Mouse (Mus musculus): ENCODE data around the gene Chtop. TPM values are rescaled to one million over a fixed set of nuclear protein-coding genes. Genes with fewer than 3 reads are reported as not detected.

Chtop gene
- total and polyA plus RNA-seq, 2 experiments from 2014 or later, result 85.1 to 117 TPM

DNA sequence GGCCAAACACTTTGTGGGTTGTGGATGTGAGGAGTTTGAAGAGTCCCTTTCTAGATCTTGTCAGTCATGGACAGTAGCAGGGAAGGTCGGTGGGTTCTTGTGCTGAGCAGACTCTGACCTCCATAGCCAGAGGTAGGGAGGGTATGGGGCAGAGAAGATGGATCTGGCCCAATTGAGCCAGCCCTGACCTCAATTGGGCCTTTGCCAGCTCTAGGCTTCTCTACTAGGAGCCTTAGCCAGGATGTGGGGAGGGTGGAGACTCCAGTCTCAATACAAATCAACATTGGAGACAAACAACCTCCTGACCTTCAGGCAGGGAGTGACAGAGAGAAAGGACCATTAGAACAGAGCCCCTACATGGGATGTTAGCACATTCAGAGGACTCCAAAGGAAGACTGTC lies 5.9 kb upstream of the Chtop start:
- H3K4me2 ChIP-seq (ENCODE audit: low read depth, low read length), result peak overlapping the region; percentile 82
- H3K9ac ChIP-seq (replicated peaks; ENCODE audit: low read depth, low read length), result peak overlapping the region; percentile 68
- no peak for ATAC-seq (ENCODE audit: insufficient read depth, low read depth)
- H3K4me3 ChIP-seq (ENCODE audit: low read depth, low read length), result peak overlapping the region; percentile 65
- peak overlapping the region; percentile 88 for H3K27ac ChIP-seq (ENCODE audit: low read depth)
- H3K36me3 ChIP-seq (replicated peaks; ENCODE audit: control insufficient read depth, insufficient read depth, low read length), result peaks cover 7% of the 10 kb centered on the region; the same call in 1 of the 2 replicates
- no peaks in the 10 kb centered on the region for H3K27me3 ChIP-seq (ENCODE audit: control insufficient read depth, insufficient read depth, low read length)
- TF ChIP-seq CTCF (IDR thresholded peaks at IDR 0.05; ENCODE audit: low read depth) (no peak), EP300 (IDR thresholded peaks at IDR 0.05; ENCODE audit: low read depth) (no peak)
- peaks cover 30% of the 10 kb centered on the region for H3K4me1 ChIP-seq (ENCODE audit: control insufficient read depth, insufficient read depth)
- no peaks in the 10 kb centered on the region for H3K9me3 ChIP-seq (replicated peaks; ENCODE audit: control insufficient read depth, low read length)
- WGBS, result 26% methylated on average over 1 of the region's 1 CpGs
- DNase-seq (ENCODE audit: low spot score), result no peak

- peak; percentile 83 for ATAC-seq (ENCODE audit: insufficient read depth, low read depth)
These were observed 5.4 kb upstream of the Chtop start for GRCm38 (mm10) chr3:90514691-90515090.

DNA sequence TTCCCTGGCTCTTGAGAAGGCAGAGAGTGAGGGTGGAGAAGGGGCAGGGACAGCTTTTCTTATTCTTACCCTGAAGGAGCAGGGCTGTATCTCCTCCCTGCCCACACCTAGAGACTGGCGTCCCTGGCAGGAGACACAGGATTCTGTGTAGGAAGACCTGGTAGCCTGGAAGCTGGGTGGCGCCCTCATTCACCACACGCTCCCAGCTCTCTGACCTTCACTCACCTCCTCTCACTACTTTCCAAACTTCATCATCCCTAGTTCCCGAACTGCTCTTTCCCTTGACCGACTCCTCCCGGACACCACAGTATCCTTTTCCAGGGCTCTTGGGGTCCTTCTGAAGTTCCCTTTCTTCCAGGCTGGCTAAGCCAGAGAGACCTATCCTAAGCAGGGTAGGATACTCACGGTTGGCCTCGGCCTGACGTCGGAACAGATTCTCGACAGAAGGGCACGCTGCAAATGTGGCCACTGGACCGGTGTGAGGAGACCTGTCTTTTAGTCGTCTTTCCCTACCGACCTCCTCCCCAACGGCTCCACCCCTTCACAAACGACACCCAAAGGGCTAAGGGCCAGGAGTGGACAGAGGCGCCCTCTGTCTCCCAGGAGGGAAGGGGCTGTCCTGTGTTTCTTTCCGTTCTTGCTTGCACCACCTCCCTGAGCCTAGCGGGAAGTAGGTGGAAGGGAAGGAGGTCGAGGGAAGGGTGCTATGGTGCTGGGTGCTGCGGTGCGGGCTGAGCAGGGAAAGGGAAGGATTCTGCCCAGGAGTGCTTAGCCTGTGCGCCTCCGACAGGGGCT lies 4.7 kb upstream of the Chtop start, which contains the start of the genes S100a1 and S100a13:
Gene S100a1 (minus strand): TSS at position 597 of the 795 bp plus-strand sequence.
Gene S100a13 (plus strand): TSS at position 640 of the 795 bp plus-strand sequence.
- H3K4me3 ChIP-seq (ENCODE audit: low read depth, low read length), result peak within 1 kb of the TSS; percentile 65
- DNase-seq (ENCODE audit: low spot score) (peak; percentile 80), ATAC-seq (ENCODE audit: insufficient read depth, low read depth) (peak; percentile 75)
- H3K4me1 ChIP-seq (ENCODE audit: control insufficient read depth, insufficient read depth), result peaks cover 30% of the 10 kb centered on the region
- peak within 1 kb of the TSS; percentile 82 for H3K4me2 ChIP-seq (ENCODE audit: low read depth, low read length)
- H3K27ac ChIP-seq (ENCODE audit: low read depth), result peak within 1 kb of the TSS; percentile 88
- H3K9me3 ChIP-seq (replicated peaks; ENCODE audit: control insufficient read depth, low read length), result no peaks in the 10 kb centered on the region
- H3K36me3 ChIP-seq (replicated peaks; ENCODE audit: control insufficient read depth, insufficient read depth, low read length), result 0 out of 2 replicates have a peak, but pooled peaks cover 7% of the 10 kb centered on the region
- no peaks in the 10 kb centered on the region for H3K27me3 ChIP-seq (ENCODE audit: control insufficient read depth, insufficient read depth, low read length)
- H3K9ac ChIP-seq (replicated peaks; ENCODE audit: low read depth, low read length), result peak within 1 kb of the TSS; percentile 68
- TF ChIP-seq CTCF (IDR thresholded peaks at IDR 0.05; ENCODE audit: low read depth), result peak; percentile 53
- TF ChIP-seq EP300 (IDR thresholded peaks at IDR 0.05; ENCODE audit: low read depth), result no peak
- WGBS, result 3% methylated on average over 24 of the region's 25 CpGs

More at GRCm38 (mm10) chr3:90514691-90515090, 5.4 kb upstream of the Chtop start:
- H3K27ac ChIP-seq (ENCODE audit: low read depth), result peak overlapping the region; percentile 88
- peak overlapping the region; percentile 82 for H3K4me2 ChIP-seq (ENCODE audit: low read depth, low read length)
- H3K4me1 ChIP-seq (ENCODE audit: control insufficient read depth, insufficient read depth), result peaks cover 30% of the 10 kb centered on the region
- H3K9ac ChIP-seq (replicated peaks; ENCODE audit: low read depth, low read length), result peak overlapping the region; percentile 68
- peak; percentile 72 for DNase-seq (ENCODE audit: low spot score)
- H3K4me3 ChIP-seq (ENCODE audit: low read depth, low read length), result peak overlapping the region; percentile 65
- H3K9me3 ChIP-seq (replicated peaks; ENCODE audit: control insufficient read depth, low read length), result no peaks in the 10 kb centered on the region
- WGBS, result under 1% methylated on average over 10 of the region's 10 CpGs
- no peaks in the 10 kb centered on the region for H3K27me3 ChIP-seq (ENCODE audit: control insufficient read depth, insufficient read depth, low read length)
- no peak for TF ChIP-seq CTCF (IDR thresholded peaks at IDR 0.05; ENCODE audit: low read depth)
- no peak for TF ChIP-seq EP300 (IDR thresholded peaks at IDR 0.05; ENCODE audit: low read depth)
- H3K36me3 ChIP-seq (replicated peaks; ENCODE audit: control insufficient read depth, insufficient read depth, low read length), result 0 out of 2 replicates have a peak, but pooled peaks cover 7% of the 10 kb centered on the region

GRCm38 (mm10) chr3:90512948-90513642 lies 3.8 kb upstream of the Chtop start:
- peak overlapping the region; percentile 65 for H3K4me3 ChIP-seq (ENCODE audit: low read depth, low read length)
- H3K9ac ChIP-seq (replicated peaks; ENCODE audit: low read depth, low read length), result peak overlapping the region; percentile 68
- no peaks in the 10 kb centered on the region for H3K9me3 ChIP-seq (replicated peaks; ENCODE audit: control insufficient read depth, low read length)
- TF ChIP-seq CTCF (IDR thresholded peaks at IDR 0.05; ENCODE audit: low read depth) (no peak), EP300 (IDR thresholded peaks at IDR 0.05; ENCODE audit: low read depth) (no peak)
- H3K4me2 ChIP-seq (ENCODE audit: low read depth, low read length), result peak overlapping the region; percentile 82
- DNase-seq (ENCODE audit: low spot score) (no peak), ATAC-seq (ENCODE audit: insufficient read depth, low read depth) (no peak)
- 55% methylated on average over 9 of the region's 9 CpGs for WGBS
- H3K27me3 ChIP-seq (ENCODE audit: control insufficient read depth, insufficient read depth, low read length), result no peaks in the 10 kb centered on the region
- 0 out of 2 replicates have a peak, but pooled peaks cover 6% of the 10 kb centered on the region for H3K36me3 ChIP-seq (replicated peaks; ENCODE audit: control insufficient read depth, insufficient read depth, low read length)
- H3K27ac ChIP-seq (ENCODE audit: low read depth), result peak overlapping the region; percentile 88
- peaks cover 32% of the 10 kb centered on the region for H3K4me1 ChIP-seq (ENCODE audit: control insufficient read depth, insufficient read depth)

GRCm38 (mm10) chr3:90512276-90512675 lies 3.0 kb upstream of the Chtop start:
- Histone ChIP-seq H3K9ac (replicated peaks; ENCODE audit: low read depth, low read length) (no peak overlapping the region), H3K27me3 (ENCODE audit: control insufficient read depth, insufficient read depth, low read length) (no peaks in the 10 kb centered on the region), H3K27ac (ENCODE audit: low read depth) (no peak overlapping the region), H3K36me3 (replicated peaks; ENCODE audit: control insufficient read depth, insufficient read depth, low read length) (peaks cover 3% of the 10 kb centered on the region; the same call in 1 of the 2 replicates), H3K9me3 (replicated peaks; ENCODE audit: control insufficient read depth, low read length) (no peaks in the 10 kb centered on the region), H3K4me3 (ENCODE audit: low read depth, low read length) (no peak overlapping the region), H3K4me1 (ENCODE audit: control insufficient read depth, insufficient read depth) (peaks cover 40% of the 10 kb centered on the region), H3K4me2 (ENCODE audit: low read depth, low read length) (peak overlapping the region; percentile 82; the same call in 1 of the 2 replicates)
- ATAC-seq (ENCODE audit: insufficient read depth, low read depth) (no peak), DNase-seq (ENCODE audit: low spot score) (no peak)
- 73% methylated on average over 5 of the region's 5 CpGs for WGBS
- TF ChIP-seq CTCF (IDR thresholded peaks at IDR 0.05; ENCODE audit: low read depth), result no peak
- no peak for TF ChIP-seq EP300 (IDR thresholded peaks at IDR 0.05; ENCODE audit: low read depth)
